Mouse (Mus musculus) small intestine, adult 10 weeks (tissue): ENCODE results near the gene Kctd19. TPM values are rescaled to one million over a fixed set of nuclear protein-coding genes. Genes with fewer than 3 reads are reported as not detected.

Experiments used
- polyA plus RNA-seq: library from polyadenylated mRNA; stranded (reverse); fragments of 350-450 nt; fragmentation: Illumina TruSeq; extraction: RNeasy Lipid Tissue Mini Kit (QIAGEN cat#74804); gene quantifications from one replicate; pipeline ENCODE4 v1.2.3, GENCODE M21; 2014; ENCODE audit warnings: low replicate concordance

Gene Kctd19
- polyA plus RNA-seq, result not detected

GRCm38 (mm10) chr8:105413391-105413790, at the start of gene Kctd19, which contains the start of gene Lrrc36:
Gene Kctd19 (minus strand): TSS chr8:105413502.
Gene Lrrc36 (plus strand): TSS chr8:105413571.

GRCm38 (mm10) chr8:105373032-105373431, 40.3 kb downstream of the Kctd19 start, which contains the start of gene Plekhg4:
Gene Plekhg4 (plus strand): TSS chr8:105373274.

GRCm38 (mm10) chr8:105348450-105349095, 64.7 kb downstream of the Kctd19 start, which contains the start of gene Slc9a5:
Gene Slc9a5 (plus strand): TSS chr8:105348843.

DNA sequence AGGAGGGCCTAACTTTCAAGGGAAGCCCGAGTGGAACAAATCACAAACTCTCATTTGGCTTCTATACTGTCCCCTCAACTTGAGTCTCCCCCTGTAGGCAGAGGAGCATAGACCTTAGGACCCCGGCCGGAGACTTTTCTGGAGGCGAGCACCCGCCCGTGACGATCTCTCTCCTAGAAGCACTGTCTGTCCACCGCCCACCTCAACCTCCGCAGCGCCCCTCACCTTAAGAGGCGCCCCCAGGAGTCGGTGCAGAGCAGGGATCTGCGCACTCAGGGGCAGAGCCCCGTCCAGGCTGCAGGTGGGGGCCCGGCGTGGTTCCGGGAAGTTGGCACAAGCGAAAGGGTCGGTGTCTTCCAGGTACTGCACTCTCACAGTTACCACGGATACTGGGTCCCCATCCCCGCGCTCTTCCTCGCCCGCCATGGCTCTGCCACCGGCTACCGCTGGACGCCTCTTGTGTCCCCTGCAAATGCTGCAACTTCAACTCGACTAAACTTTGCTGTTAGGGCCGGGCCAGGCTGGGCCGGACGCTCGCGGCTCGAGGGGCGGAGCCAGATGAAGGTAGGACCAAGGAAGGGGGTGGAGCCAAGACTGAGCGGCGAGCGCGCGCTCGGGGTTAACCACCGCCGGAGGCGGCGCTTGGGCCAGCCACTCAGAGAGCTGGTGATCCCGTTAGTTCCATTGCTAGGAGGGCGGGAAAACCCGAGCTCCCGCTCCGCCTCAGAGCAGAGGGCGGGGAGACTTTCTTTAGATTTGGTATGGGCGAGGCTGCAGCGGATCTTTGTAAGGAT, 65.7 kb downstream of the Kctd19 start, which contains the start of gene Fhod1:
Gene Fhod1 (minus strand): TSS at position 526 of the 794 bp plus-strand sequence.

Other genes starting within 250 kb of the Kctd19 start
- 98.9 TPM for gene Cbfb, start 242.8 kb downstream of the Kctd19 start, polyA plus RNA-seq
- gene D230025D16Rik, start 188.4 kb downstream of the Kctd19 start, polyA plus RNA-seq, result 25.7 TPM
- gene B3gnt9, start 158.3 kb downstream of the Kctd19 start, polyA plus RNA-seq, result 1.2 TPM
- 2.2 TPM for gene Tradd, start 148.9 kb downstream of the Kctd19 start, polyA plus RNA-seq
- gene Fbxl8, start 148.9 kb downstream of the Kctd19 start, polyA plus RNA-seq, result not detected
- gene Hsf4, start 143.7 kb downstream of the Kctd19 start, polyA plus RNA-seq, result not detected
- 0.11 TPM for gene Nol3, start 137.4 kb downstream of the Kctd19 start, polyA plus RNA-seq
- not detected for gene 4931428F04Rik, start 123.6 kb downstream of the Kctd19 start, polyA plus RNA-seq
- not detected for gene Exoc3l, start 117.4 kb downstream of the Kctd19 start, polyA plus RNA-seq
- 6.3 TPM for gene E2f4, start 115.8 kb downstream of the Kctd19 start, polyA plus RNA-seq
- 3.3 TPM for gene Elmo3, start 107.9 kb downstream of the Kctd19 start, polyA plus RNA-seq
- 0.19 TPM for gene Lrrc29, start 87.2 kb downstream of the Kctd19 start, polyA plus RNA-seq
- gene Tmem208, start 87.1 kb downstream of the Kctd19 start, polyA plus RNA-seq, result 9.5 TPM
- 0.11 TPM for gene Fhod1, start 65.5 kb downstream of the Kctd19 start, polyA plus RNA-seq
- gene Slc9a5, start 64.7 kb downstream of the Kctd19 start, polyA plus RNA-seq, result not detected
- not detected for gene Plekhg4, start 40.2 kb downstream of the Kctd19 start, polyA plus RNA-seq
- not detected for gene Lrrc36, start 69 bp upstream of the Kctd19 start, polyA plus RNA-seq
- not detected for gene Tppp3, start 58.0 kb upstream of the Kctd19 start, polyA plus RNA-seq
- gene Zdhhc1, start 83.4 kb upstream of the Kctd19 start, polyA plus RNA-seq, result 0.45 TPM
- gene Hsd11b2, start 105.3 kb upstream of the Kctd19 start, polyA plus RNA-seq, result 0.89 TPM
- gene Atp6v0d1, start 152.5 kb upstream of the Kctd19 start, polyA plus RNA-seq, result 8.5 TPM
- gene Ripor1, start 191.8 kb upstream of the Kctd19 start, polyA plus RNA-seq, result 0.11 TPM
- gene Ctcf, start 223.1 kb upstream of the Kctd19 start, polyA plus RNA-seq, result 64.9 TPM
- not detected for gene Agrp, start 223.9 kb upstream of the Kctd19 start, polyA plus RNA-seq